Mouse (Mus musculus) limb, embryonic 12.5 days (tissue): ENCODE measurements around the gene Gjb2. TPM values are rescaled to one million over a fixed set of nuclear protein-coding genes. Genes with fewer than 3 reads are reported as not detected.
"Not testable (repeated sequence)": the region's sequence is repeated elsewhere in the genome, so short reads cannot be mapped to it uniquely, and the experiment has no call there.

Experiments used
- ATAC-seq: fragments of 200-750 bp; cut with Nextera tagmentation; 2 replicates; pipeline ENCODE4 v1.8.0; 2017; ENCODE audit warnings: low read depth, moderate TSS enrichment; ENCODE audit not compliant: insufficient number of reproducible peaks, insufficient read depth, low FRiP score, low TSS enrichment
- H3K27ac ChIP-seq: fragments of 300-500 bp; sonication (generic); 2 replicates; pipeline ENCODE4 v1.5.1; 2016; ENCODE audit warnings: mild to moderate bottlenecking, moderate library complexity
- H3K27me3 ChIP-seq: fragments of 300-500 bp; sonication (generic); 2 replicates; pipeline ENCODE4 v1.6.1; 2016; ENCODE audit warnings: mild to moderate bottlenecking, moderate library complexity
- H3K36me3 ChIP-seq: fragments of 300-500 bp; sonication (generic); 2 replicates; pipeline ENCODE4 v1.6.1; 2016; ENCODE audit warnings: mild to moderate bottlenecking, moderate library complexity
- H3K4me1 ChIP-seq: fragments of 300-500 bp; sonication (generic); replicated peaks from 2 replicates; pipeline ENCODE4 v1.6.1; 2016
- H3K4me2 ChIP-seq: fragments of 300-500 bp; sonication (generic); 2 replicates; pipeline ENCODE4 v1.6.1; 2016; ENCODE audit warnings: mild to moderate bottlenecking, moderate library complexity
- H3K4me3 ChIP-seq: fragments of 300-500 bp; sonication (generic); replicated peaks from 2 replicates; pipeline ENCODE4 v1.5.1; 2016; ENCODE audit warnings: mild to moderate bottlenecking
- H3K9ac ChIP-seq: fragments of 300-500 bp; sonication (generic); replicated peaks from 2 replicates; pipeline ENCODE4 v1.6.1; 2016; ENCODE audit warnings: mild to moderate bottlenecking, moderate library complexity
- H3K9me3 ChIP-seq: fragments of 300-500 bp; sonication (generic); 2 replicates; pipeline ENCODE4 v1.6.1; 2016; ENCODE audit warnings: mild to moderate bottlenecking, moderate library complexity
- WGBS: fragments of 180-500 bp; shearing (Covaris S2); methylation state at CpG from one replicate; pipeline ENCODE4 v1.1.7; 2016; 5-methylcytosine and 5-hydroxymethylcytosine counted together
- polyA plus RNA-seq: library from polyadenylated mRNA; unstranded; fragments of >200 nt; fragmentation: Nextera tagmentation; extraction: Ambion mirVana; gene quantifications from 2 replicates; pipeline ENCODE4 v1.2.1, GENCODE M21; 2016

Gjb2 gene
- polyA plus RNA-seq, 1 experiment from 2014 or later = 63.3 TPM

DNA sequence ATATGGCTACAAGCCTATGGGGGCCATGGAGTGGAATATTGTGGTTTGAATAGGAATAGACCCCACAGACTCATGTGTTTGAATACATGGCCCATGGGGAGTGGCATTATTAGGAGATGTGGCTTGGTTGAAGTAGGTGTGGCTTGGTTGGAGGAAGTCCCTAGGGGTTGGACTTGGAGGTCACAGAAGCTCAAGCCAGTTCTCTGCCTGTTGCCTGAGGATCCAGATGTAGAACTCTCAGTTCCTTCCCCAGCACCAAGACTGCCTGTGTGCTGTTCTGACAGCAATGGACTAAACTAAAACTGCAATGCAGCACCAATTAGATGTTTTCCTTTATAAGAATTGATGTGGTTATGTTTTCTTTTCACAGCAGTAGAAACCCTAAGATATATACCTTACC, 38.4 kb downstream of the Gjb2 start:
- H3K27me3 ChIP-seq = no peaks in the 10 kb centered on the region
- no peak overlapping the region for H3K27ac ChIP-seq
- H3K4me3 ChIP-seq = no peak overlapping the region
- no peak for ATAC-seq
- H3K9me3 ChIP-seq = no peaks in the 10 kb centered on the region
- no peak overlapping the region for H3K9ac ChIP-seq
- H3K4me1 ChIP-seq = peaks cover 9% of the 10 kb centered on the region
- H3K36me3 ChIP-seq = no peaks in the 10 kb centered on the region
- no peak overlapping the region for H3K4me2 ChIP-seq

DNA sequence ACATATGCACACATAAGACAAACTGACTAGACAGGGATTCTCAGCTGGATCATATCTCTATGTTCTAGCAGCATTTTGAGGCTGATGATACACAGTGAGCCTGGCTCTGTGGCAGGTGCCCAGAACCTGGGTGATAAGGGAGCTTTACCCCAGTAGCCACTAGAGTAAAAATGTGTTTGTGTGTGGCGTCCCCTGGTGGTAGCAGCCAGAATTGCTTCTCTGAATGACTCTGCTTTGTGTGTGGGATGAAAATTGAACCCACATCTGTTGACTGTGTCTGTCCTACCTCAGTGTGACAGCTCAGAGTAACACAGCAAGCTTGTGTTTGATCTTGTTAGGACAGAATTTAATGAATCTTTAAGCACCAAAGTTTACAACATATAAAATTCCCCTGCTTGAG, 44.5 kb downstream of the Gjb2 start:
- H3K27ac ChIP-seq, H3K9me3 ChIP-seq, H3K36me3 ChIP-seq, H3K4me3 ChIP-seq, H3K4me2 ChIP-seq, H3K9ac ChIP-seq: not testable (repeated sequence)
- ATAC-seq = peak; percentile 19; the same call in 1 of the 2 replicates
- WGBS = 0% methylated on average over 1 of the region's 1 CpGs
- Histone ChIP-seq H3K4me1 (peaks cover 15% of the 10 kb centered on the region), H3K27me3 (peaks cover 37% of the 10 kb centered on the region)

DNA sequence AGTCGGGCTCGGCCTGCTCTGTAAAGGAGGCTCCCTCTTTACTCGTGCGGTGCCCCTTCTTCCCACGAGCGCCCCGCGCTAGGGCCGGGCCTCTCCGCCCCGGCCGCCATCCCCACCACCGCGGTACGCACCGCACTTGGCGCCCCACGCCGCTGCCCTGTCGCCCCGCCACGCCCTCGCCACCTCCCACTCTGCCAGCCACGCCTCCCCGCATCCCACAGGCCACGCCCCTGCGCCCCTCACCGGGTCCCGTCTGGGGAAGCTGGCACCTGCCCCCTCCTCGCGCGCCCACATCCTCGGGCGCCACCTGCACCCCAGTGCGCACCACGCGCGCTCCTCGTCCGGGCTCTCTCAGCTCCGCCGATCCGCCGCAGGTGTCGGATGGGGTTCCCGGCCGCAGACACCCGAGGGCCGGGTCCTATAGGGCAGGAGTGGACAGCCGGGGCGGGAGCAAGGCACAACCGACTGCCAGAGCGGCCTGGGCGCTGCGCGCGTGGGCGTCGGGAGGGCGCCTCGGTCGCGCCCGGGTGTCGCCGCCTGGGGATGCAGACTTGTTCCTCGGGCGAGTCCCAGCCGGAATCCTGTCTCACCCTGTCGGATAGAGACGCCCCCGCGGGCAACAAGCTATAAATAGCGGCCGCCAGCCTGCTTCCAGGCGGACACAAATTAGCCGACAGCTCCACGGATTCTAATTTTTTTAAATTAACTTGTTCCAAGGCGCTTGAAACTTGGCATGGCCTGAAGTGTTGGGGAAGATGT, 46.8 kb downstream of the Gjb2 start, which contains the start of gene Gja3:
Gene Gja3 (minus strand): TSS at position 538 of the 759 bp plus-strand sequence.
- Histone ChIP-seq H3K9ac (peak within 1 kb of the TSS; percentile 55), H3K27me3 (peaks cover 40% of the 10 kb centered on the region), H3K4me1 (peaks cover 15% of the 10 kb centered on the region), H3K4me2 (peak within 1 kb of the TSS; percentile 95), H3K27ac (no peak within 1 kb of the TSS), H3K36me3 (no peaks in the 10 kb centered on the region), H3K9me3 (no peaks in the 10 kb centered on the region), H3K4me3 (peak within 1 kb of the TSS; percentile 67)
- ATAC-seq = peak; percentile 61
- WGBS = under 1% methylated on average over 79 of the region's 79 CpGs

- Histone ChIP-seq H3K36me3 (no peaks in the 10 kb centered on the region), H3K9ac (peak overlapping the region; percentile 55), H3K27ac (no peak overlapping the region), H3K9me3 (no peaks in the 10 kb centered on the region), H3K4me2 (peak overlapping the region; percentile 95), H3K4me1 (peaks cover 15% of the 10 kb centered on the region), H3K27me3 (peaks cover 40% of the 10 kb centered on the region), H3K4me3 (peak overlapping the region; percentile 67)
- 3% methylated on average over 19 of the region's 19 CpGs for WGBS
- no peak for ATAC-seq
These were observed 47.3 kb downstream of the Gjb2 start for GRCm38 (mm10) chr14:57057204-57057562.

DNA sequence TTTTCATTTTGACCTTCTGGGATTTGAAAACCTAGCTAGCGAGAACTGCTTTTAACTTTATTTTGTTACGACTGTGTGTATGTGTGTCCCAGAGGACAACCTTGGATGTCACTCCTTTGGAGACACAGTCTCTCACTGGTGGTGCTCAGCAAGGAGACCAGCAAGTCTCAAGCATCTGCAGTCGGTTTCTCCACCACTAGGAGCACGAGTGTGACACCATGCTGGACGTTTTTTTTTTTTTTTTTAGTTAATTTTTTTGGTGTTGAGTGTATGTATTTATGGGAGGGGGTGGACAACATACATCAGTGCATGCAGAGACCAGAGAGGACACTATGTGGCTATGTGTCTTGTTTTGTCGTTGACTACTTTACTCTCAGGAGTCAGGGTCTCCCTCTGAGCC, 51.8 kb downstream of the Gjb2 start:
- no peak for ATAC-seq
- peaks cover 23% of the 10 kb centered on the region for H3K27me3 ChIP-seq
- no peak overlapping the region for H3K27ac ChIP-seq
- H3K4me1 ChIP-seq = peaks cover 11% of the 10 kb centered on the region
- H3K36me3 ChIP-seq = no peaks in the 10 kb centered on the region
- H3K9me3 ChIP-seq = no peaks in the 10 kb centered on the region
- no peak overlapping the region for H3K4me3 ChIP-seq
- no peak overlapping the region for H3K4me2 ChIP-seq
- H3K9ac ChIP-seq = no peak overlapping the region
- WGBS = 69% methylated on average over 6 of the region's 6 CpGs

Other genes starting within 250 kb of the Gjb2 start
- gene Zmym2, start 218.0 kb downstream of the Gjb2 start, polyA plus RNA-seq = 70.3 and 75.9 TPM in 2 replicates
- 19.5 and 20.5 TPM in 2 replicates for gene Gja3, start 46.6 kb downstream of the Gjb2 start, polyA plus RNA-seq
- gene Gm4491, start 11.2 kb upstream of the Gjb2 start, polyA plus RNA-seq = not detected in 2 replicates
- 24.7 and 27.4 TPM in 2 replicates for gene Gjb6, start 28.9 kb upstream of the Gjb2 start, polyA plus RNA-seq